Mouse (Mus musculus) cerebellum, postnatal 25 days (tissue): Measurements from ENCODE around the gene Rel.
A peak's percentile ranks its signal among the peaks of the same experiment; 100 is the strongest.
"Not testable (repeated sequence)": the region's sequence is repeated elsewhere in the genome, so short reads cannot be mapped to it uniquely, and the experiment has no call there.

ENCODE experiments used
- DNase-seq, 2 experiments: peaks; one replicate each; pipeline ENCODE4 v3.0.0; 2021; ENCODE audit warnings: mixed read lengths in 2 of 2

Gene Rel

GRCm38 (mm10) chr11:23770760-23771506 lies at the start of gene Rel:
Gene Rel (minus strand): TSS chr11:23770970.
- DNase-seq, result peak; percentile 96 to 97

DNA sequence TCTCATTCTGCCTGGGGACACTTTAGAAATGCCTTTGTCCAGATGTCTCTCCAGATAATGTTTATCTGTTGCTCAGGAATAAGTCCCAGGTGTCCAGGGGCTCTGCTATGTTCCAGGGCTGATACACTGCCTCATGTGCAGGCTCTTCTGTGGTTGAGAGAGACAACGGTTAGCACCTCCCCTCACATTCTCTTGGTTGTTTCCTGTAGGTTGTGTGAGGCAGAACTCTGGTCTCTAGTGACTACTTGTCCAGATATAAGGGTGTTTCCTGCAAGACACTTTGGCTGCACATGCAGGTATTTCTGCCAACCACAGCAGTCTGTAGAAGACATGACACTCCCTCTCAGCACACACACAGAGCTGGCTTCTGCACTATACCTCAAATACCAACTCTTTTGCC lies 48.0 kb upstream of the Rel start:
- DNase-seq, result no peak

DNA sequence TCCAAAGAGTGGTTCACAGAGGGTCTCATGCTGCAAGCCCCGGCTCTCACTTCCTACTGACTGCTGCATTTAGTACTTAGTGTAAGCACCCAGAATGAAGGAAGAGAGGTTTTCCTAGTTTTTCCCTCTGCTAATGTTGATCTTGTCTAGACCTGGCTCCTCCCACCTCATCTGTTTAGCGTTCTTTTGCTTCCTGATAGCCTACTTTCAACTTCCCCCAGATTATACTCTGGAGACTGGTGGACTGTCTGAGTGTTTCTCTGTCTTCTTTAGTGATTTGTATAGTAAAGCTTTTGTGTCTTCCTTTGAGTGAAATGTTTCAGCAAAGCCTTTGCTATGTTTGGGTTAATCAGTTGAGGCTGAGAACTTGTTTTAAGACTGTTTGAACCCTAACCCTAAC lies 40.0 kb upstream of the Rel start:
- DNase-seq, result no peak

DNA sequence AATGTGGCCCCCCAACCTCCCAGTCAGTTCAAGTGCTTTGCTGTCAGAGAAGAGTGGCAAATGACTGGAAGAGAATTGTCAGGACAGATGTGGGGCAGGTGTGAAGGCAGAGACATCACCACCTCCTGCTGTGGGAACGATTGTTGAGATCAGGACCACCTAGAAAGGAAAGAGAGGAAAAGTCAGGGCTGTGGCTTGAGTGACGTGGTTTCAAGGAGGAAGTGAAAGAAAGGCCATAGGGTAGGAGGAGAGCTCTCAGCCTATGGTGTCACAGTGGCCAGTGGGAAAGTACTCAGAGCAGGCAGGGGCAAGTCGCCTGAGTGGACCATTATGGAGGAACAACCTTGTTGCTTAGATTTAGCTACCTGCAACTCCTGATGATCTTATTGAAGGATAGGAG lies 34.9 kb upstream of the Rel start:
- DNase-seq, result no peak

DNA sequence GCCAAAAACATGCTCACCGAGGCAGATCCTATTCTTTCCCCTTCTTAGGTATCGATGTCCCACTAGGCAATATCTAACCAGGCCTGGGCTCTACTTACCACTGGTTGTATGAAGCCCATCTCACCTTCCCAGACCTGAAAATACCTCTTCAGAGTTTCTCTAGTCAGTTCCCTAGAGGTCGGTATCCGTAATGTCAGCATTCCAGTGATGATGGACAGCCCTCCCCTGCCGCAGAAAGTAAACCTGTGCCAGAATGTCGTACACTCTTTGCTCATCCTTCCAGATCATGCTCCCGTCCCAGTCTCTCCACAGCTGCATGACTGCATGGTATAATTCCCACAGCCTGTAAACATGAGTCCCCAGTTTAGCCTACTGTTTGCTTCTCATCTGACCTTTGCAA lies 32.4 kb upstream of the Rel start:
- DNase-seq, result no peak

DNA sequence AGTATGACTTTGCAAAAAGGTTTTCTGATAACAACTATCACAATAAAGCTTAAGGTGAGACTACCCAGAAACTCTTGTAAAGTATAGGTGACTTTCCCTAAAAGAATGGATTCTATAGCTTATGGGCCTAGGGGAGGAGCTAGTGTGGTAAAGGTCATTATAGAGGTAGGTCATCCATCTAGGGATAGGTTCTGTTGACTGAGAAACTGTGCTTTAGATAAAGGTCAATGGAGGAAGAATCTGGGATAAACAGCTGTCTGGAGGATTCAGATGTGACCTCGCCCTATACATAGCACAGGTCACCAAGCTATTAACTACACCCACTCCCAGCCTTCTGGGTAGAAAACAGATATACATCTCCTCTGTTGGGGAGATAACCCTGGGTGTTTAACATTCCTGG lies 31.5 kb upstream of the Rel start:
- DNase-seq, result no peak

GRCm38 (mm10) chr11:23801851-23802250 lies 31.1 kb upstream of the Rel start:
- DNase-seq, result no peak

- not testable (repeated sequence) for DNase-seq
These were observed 12.9 kb upstream of the Rel start for GRCm38 (mm10) chr11:23783677-23784076.

DNA sequence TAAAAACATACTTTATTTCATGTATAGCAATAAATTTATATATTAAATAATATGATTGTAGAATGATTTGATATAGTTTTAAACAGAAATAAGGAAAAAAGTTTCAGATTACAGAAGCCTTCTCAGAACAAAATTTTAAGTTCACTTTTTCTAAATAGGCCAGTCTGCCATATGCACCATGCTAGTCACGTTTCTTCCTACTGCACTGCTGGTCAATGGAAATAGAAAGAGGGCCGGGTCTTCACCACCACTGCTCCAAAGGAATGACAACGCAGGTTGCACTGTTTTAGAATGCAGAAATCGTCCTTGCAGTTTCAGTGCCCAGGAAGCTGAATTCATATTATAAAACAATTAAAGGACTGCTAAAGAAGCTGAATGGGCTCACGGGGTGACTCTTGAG lies 12.3 kb upstream of the Rel start:
- no peak for DNase-seq

- no peak for DNase-seq
These were observed 11.3 kb upstream of the Rel start for GRCm38 (mm10) chr11:23782038-23782437.

GRCm38 (mm10) chr11:23778787-23779201 lies 8.0 kb upstream of the Rel start:
- DNase-seq, result no peak

DNA sequence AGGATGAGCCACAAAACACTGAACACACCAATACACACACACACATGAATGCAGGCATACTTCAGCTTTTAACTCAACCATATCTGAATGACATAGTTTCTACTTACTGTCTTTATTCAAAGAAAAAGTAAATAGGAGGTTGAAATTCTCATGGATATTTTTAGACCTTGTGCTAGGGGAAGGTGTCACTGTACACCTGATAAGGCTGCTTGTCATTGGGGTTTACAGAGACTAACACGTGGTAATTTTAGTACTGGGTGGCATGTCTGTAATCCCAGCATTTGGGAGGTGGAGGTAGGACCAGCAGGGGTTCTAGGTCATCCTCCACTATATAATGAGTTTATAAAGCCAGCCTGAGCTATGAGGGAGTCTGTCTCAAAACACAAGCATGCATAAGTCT lies 1.7 kb upstream of the Rel start:
- no peak for DNase-seq

- no peak for DNase-seq
These were observed 832 bp upstream of the Rel start for GRCm38 (mm10) chr11:23771507-23772097.

- no peak for DNase-seq
These were observed 335 bp downstream of the Rel start for GRCm38 (mm10) chr11:23770510-23770759.

DNA sequence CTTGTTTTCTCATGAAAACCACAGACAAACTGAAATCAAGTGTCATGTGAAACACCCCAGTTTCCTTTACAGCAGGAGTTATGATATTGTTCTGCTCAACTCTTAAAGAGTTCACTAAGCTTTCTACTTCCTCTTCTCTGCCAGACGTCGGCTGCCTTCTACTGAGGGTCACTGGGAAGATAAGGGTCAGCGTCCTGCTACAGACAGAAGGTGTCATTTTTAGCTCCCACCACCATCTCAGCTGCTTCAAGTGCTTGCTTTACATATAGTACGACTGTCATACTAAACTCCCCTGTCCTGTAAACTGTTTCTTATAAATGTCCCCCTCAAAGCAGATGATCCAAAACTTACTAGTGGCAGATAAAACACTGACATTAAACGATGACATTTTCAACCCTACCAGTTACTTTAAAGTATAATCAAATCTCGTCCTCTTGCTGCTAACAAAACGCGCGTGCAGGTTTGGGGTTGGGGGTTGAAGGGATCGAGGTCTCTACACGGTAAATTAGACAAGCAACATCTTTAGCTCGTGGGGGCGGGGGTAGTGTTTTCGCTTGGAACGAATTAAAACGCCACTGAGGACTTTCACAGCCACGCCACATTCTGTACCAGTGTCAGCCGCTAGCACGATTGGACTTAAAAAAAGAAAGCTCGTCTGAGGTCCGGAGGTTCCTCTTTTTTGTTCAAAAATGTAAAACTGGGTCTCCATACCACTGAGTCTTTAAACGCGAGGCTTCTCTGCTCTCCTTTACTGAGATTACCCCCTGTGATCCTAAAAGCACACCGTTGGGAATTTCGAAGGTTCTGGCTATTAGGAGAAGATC lies 872 bp downstream of the Rel start:
- DNase-seq, result peak; percentile 9 to 48

- no peak for DNase-seq
These were observed 1.7 kb downstream of the Rel start for GRCm38 (mm10) chr11:23769033-23769432.

- DNase-seq, result no peak
These were observed 2.8 kb downstream of the Rel start for GRCm38 (mm10) chr11:23767928-23768327.

GRCm38 (mm10) chr11:23767369-23767768 lies 3.4 kb downstream of the Rel start:
- not testable (repeated sequence) for DNase-seq

DNA sequence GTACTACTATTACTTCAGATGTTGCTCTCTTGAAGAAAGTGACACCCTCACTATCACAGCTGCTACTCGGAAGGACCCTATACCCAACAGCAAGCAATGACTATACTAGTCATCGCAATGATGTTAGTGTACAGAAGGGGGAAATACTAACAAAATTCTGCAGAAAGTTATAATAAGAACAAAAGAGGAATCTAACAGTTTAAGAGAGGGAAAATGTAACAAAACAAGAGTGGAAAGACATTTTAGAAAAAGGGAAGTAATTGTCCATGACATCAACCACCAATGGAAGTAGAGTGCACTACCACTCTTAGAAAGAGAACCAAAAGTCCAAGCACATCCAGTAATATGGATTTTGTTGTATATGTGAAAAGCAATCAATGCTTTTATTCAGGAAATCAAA lies 8.1 kb downstream of the Rel start:
- no peak for DNase-seq

DNA sequence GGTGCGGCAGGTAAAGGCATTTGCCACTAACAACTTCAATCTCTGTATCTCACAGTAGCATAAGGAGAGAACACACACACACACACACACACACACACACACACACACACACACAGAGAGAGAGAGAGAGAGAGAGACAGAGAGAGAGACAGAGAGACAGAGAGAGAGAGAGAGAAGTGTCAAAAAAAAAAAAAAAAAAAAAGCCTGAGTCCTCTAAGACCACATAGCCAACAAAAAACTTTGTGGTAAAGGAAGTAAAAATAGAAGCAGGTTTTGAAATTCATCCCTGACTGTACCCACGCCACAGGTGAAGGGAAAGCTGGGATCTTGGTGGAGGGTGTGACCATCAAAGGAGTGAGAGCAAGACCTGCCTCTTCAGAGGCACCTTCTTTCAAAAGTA lies 12.6 kb downstream of the Rel start:
- DNase-seq, result no peak

GRCm38 (mm10) chr11:23754329-23754728 lies 16.4 kb downstream of the Rel start:
- DNase-seq, result no peak

DNA sequence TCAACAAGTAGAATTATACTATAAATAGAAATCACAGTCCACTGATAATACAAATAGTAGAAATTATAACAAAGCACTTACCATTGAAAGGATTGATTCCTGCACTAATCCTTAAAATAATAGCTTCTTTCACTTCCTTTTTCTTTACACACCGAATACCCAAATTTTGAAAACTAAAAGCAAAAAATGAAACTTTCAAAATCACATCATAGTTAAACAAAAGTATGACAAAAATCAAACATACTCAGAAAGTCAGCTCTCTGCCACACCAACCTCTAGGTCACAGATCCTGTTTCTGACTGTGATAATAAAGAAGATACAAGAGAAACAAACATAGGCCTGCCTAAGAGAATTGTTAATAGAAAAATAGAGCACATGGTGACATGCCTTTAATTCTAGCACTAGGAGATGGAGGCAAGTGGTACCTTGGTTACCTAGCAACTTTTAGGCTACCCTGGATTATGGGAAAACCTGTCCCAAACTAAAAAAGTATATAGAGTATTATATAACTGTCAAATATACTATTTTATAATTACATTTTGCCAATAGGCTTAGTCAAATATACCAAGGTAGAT lies 17.5 kb downstream of the Rel start:
- no peak for DNase-seq

GRCm38 (mm10) chr11:23746102-23746501 lies 24.7 kb downstream of the Rel start:
- no peak for DNase-seq

- no peak for DNase-seq
These were observed 26.4 kb downstream of the Rel start for GRCm38 (mm10) chr11:23744352-23744751.
